Mouse (Mus musculus): Measurements from ENCODE around the gene Hesx1. TPM values are rescaled to one million over a fixed set of nuclear protein-coding genes. Genes with fewer than 3 reads are reported as not detected.

Gene Hesx1
- polyA plus RNA-seq, 1 experiment from 2014 or later, result not detected

GRCm38 (mm10) chr14:26981021-26981420 is 13.2 kb upstream of the Hesx1 start:
- peaks cover 5% of the 10 kb centered on the region; the same call in 1 of the 2 replicates for H3K9me3 ChIP-seq (ENCODE audit: low read length)
- ATAC-seq (no peak), DNase-seq (ENCODE audit: low spot score) (no peak)
- H3K4me3 ChIP-seq (ENCODE audit: low read depth, low read length), result no peak overlapping the region
- no peak overlapping the region for H3K4me2 ChIP-seq (replicated peaks; ENCODE audit: low read depth, low read length)
- no peak overlapping the region for H3K9ac ChIP-seq (replicated peaks; ENCODE audit: low read depth)
- WGBS, result 96% methylated on average over 8 of the region's 8 CpGs
- no peaks in the 10 kb centered on the region for H3K36me3 ChIP-seq (ENCODE audit: insufficient read depth, low read length)
- no peak for TF ChIP-seq CTCF (IDR thresholded peaks at IDR 0.05)
- TF ChIP-seq EP300 (IDR thresholded peaks at IDR 0.05), result no peak
- H3K4me1 ChIP-seq (ENCODE audit: insufficient read depth, low read depth, low read length), result no peaks in the 10 kb centered on the region
- H3K27me3 ChIP-seq (replicated peaks; ENCODE audit: insufficient read depth, low read length), result no peaks in the 10 kb centered on the region
- no peak overlapping the region for H3K27ac ChIP-seq (ENCODE audit: low read length)

- ATAC-seq (no peak), DNase-seq (ENCODE audit: low spot score) (no peak)
- no peaks in the 10 kb centered on the region for H3K27me3 ChIP-seq (replicated peaks; ENCODE audit: insufficient read depth, low read length)
- TF ChIP-seq CTCF (IDR thresholded peaks at IDR 0.05) (peak; percentile 34), EP300 (IDR thresholded peaks at IDR 0.05) (no peak)
- no peak overlapping the region for H3K4me2 ChIP-seq (replicated peaks; ENCODE audit: low read depth, low read length)
- no peaks in the 10 kb centered on the region for H3K4me1 ChIP-seq (ENCODE audit: insufficient read depth, low read depth, low read length)
- no peak overlapping the region for H3K4me3 ChIP-seq (ENCODE audit: low read depth, low read length)
- H3K9ac ChIP-seq (replicated peaks; ENCODE audit: low read depth), result no peak overlapping the region
- no peaks in the 10 kb centered on the region for H3K36me3 ChIP-seq (ENCODE audit: insufficient read depth, low read length)
- H3K27ac ChIP-seq (ENCODE audit: low read length), result no peak overlapping the region
- WGBS, result 69% methylated on average over 5 of the region's 5 CpGs
- peaks cover 5% of the 10 kb centered on the region; the same call in 1 of the 2 replicates for H3K9me3 ChIP-seq (ENCODE audit: low read length)
These were observed 12.6 kb upstream of the Hesx1 start for GRCm38 (mm10) chr14:26981494-26982149.

DNA sequence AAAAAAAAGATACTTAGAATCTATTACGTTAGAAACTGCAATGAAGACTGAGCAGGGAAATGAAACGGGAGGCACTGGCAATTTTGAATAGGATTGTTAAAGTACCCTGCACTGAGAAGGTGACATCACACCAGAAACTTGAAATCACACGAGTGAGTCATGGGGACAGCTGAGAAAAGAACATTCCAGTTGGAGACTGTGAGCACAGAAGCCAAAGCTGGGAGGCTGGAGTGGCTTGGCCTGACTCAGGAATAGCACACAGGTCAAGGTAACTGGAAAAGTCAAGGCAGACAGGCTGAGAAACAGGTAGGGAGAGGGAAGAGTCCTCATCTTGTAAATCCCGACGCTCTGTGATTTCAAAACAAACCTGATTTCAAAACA is 12.1 kb upstream of the Hesx1 start:
- Histone ChIP-seq H3K4me2 (replicated peaks; ENCODE audit: low read depth, low read length) (no peak overlapping the region), H3K27ac (ENCODE audit: low read length) (no peak overlapping the region), H3K27me3 (replicated peaks; ENCODE audit: insufficient read depth, low read length) (no peaks in the 10 kb centered on the region), H3K4me3 (ENCODE audit: low read depth, low read length) (no peak overlapping the region), H3K4me1 (ENCODE audit: insufficient read depth, low read depth, low read length) (no peaks in the 10 kb centered on the region), H3K9me3 (ENCODE audit: low read length) (peaks cover 5% of the 10 kb centered on the region; the same call in 1 of the 2 replicates), H3K9ac (replicated peaks; ENCODE audit: low read depth) (no peak overlapping the region), H3K36me3 (ENCODE audit: insufficient read depth, low read length) (no peaks in the 10 kb centered on the region)
- no peak for TF ChIP-seq EP300 (IDR thresholded peaks at IDR 0.05)
- no peak for TF ChIP-seq CTCF (IDR thresholded peaks at IDR 0.05)
- ATAC-seq (no peak), DNase-seq (ENCODE audit: low spot score) (no peak)
- WGBS, result 64% methylated on average over 5 of the region's 5 CpGs

DNA sequence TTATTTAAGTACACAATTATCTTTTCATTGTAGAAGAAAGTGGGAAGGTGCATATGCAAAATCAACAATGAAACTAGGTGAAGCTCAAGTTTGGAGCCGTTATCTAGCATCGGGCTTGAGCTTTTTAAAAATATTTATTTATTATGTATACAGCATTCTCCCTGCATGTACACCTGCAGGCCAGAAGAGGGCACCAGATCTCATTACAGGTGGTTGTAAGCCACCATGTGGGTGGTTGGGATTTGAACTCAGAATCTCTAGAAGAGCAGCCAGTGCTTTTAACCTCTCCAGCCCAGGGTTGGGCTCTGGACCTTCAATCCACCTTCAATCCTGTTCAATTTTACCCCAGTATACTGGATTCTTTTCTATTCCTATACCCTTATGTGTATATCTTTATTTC is 5.5 kb upstream of the Hesx1 start:
- Histone ChIP-seq H3K9me3 (ENCODE audit: low read length) (no peaks in the 10 kb centered on the region), H3K4me2 (replicated peaks; ENCODE audit: low read depth, low read length) (no peak overlapping the region), H3K27me3 (replicated peaks; ENCODE audit: insufficient read depth, low read length) (no peaks in the 10 kb centered on the region), H3K4me3 (ENCODE audit: low read depth, low read length) (no peak overlapping the region), H3K36me3 (ENCODE audit: insufficient read depth, low read length) (no peaks in the 10 kb centered on the region), H3K4me1 (ENCODE audit: insufficient read depth, low read depth, low read length) (no peaks in the 10 kb centered on the region), H3K27ac (ENCODE audit: low read length) (no peak overlapping the region), H3K9ac (replicated peaks; ENCODE audit: low read depth) (no peak overlapping the region)
- TF ChIP-seq CTCF (IDR thresholded peaks at IDR 0.05) (peak; percentile 57), EP300 (IDR thresholded peaks at IDR 0.05) (no peak)
- ATAC-seq (no peak), DNase-seq (ENCODE audit: low spot score) (no peak)
- 56% methylated on average over 2 of the region's 2 CpGs for WGBS

GRCm38 (mm10) chr14:26991622-26992021 is 2.6 kb upstream of the Hesx1 start:
- Histone ChIP-seq H3K27me3 (replicated peaks; ENCODE audit: insufficient read depth, low read length) (no peaks in the 10 kb centered on the region), H3K4me2 (replicated peaks; ENCODE audit: low read depth, low read length) (no peak overlapping the region)

DNA sequence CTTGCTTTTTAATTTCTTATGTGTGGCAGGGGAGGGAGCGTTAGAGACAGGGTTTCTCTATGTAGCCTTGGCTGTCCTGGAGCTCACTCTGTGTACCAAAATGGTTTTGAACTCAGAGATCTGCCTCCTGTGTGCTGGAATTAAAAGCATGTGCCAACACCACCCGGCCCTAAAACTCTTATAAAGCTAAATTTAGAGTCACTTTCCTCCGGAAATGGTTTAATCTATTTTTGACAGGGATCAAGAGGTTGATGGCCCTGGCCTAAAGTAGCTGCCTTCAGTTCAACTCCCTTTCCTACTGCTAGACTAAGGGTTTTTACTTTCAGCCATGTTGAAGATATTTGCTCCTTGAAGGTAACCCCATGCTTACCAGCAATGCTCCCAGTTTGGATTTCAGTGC is 789 bp upstream of the Hesx1 start:
- Histone ChIP-seq H3K36me3 (ENCODE audit: insufficient read depth, low read length) (no peaks in the 10 kb centered on the region), H3K4me2 (replicated peaks; ENCODE audit: low read depth, low read length) (no peak overlapping the region), H3K4me3 (ENCODE audit: low read depth, low read length) (no peak overlapping the region), H3K27me3 (replicated peaks; ENCODE audit: insufficient read depth, low read length) (no peaks in the 10 kb centered on the region), H3K9me3 (ENCODE audit: low read length) (no peaks in the 10 kb centered on the region), H3K27ac (ENCODE audit: low read length) (no peak overlapping the region), H3K4me1 (ENCODE audit: insufficient read depth, low read depth, low read length) (no peaks in the 10 kb centered on the region), H3K9ac (replicated peaks; ENCODE audit: low read depth) (no peak overlapping the region)
- ATAC-seq (no peak), DNase-seq (ENCODE audit: low spot score) (no peak)
- 36% methylated on average over 3 of the region's 3 CpGs for WGBS
- TF ChIP-seq EP300 (IDR thresholded peaks at IDR 0.05) (no peak), CTCF (IDR thresholded peaks at IDR 0.05) (no peak)

More at GRCm38 (mm10) chr14:26991622-26992021, 2.6 kb upstream of the Hesx1 start:
- Histone ChIP-seq H3K4me3 (ENCODE audit: low read depth, low read length) (no peak overlapping the region), H3K9ac (replicated peaks; ENCODE audit: low read depth) (no peak overlapping the region), H3K36me3 (ENCODE audit: insufficient read depth, low read length) (no peaks in the 10 kb centered on the region), H3K27ac (ENCODE audit: low read length) (no peak overlapping the region), H3K4me1 (ENCODE audit: insufficient read depth, low read depth, low read length) (no peaks in the 10 kb centered on the region), H3K9me3 (ENCODE audit: low read length) (no peaks in the 10 kb centered on the region)
- DNase-seq (ENCODE audit: low spot score) (no peak), ATAC-seq (no peak)
- WGBS, result 77% methylated on average over 18 of the region's 18 CpGs
- TF ChIP-seq CTCF (IDR thresholded peaks at IDR 0.05) (no peak), EP300 (IDR thresholded peaks at IDR 0.05) (no peak)

GRCm38 (mm10) chr14:26996257-26996656 is 2.0 kb downstream of the Hesx1 start:
- DNase-seq (ENCODE audit: low spot score) (no peak), ATAC-seq (no peak)
- Histone ChIP-seq H3K4me2 (replicated peaks; ENCODE audit: low read depth, low read length) (no peak overlapping the region), H3K9me3 (ENCODE audit: low read length) (no peaks in the 10 kb centered on the region), H3K27ac (ENCODE audit: low read length) (no peak overlapping the region), H3K4me1 (ENCODE audit: insufficient read depth, low read depth, low read length) (no peaks in the 10 kb centered on the region), H3K36me3 (ENCODE audit: insufficient read depth, low read length) (no peaks in the 10 kb centered on the region), H3K4me3 (ENCODE audit: low read depth, low read length) (no peak overlapping the region), H3K27me3 (replicated peaks; ENCODE audit: insufficient read depth, low read length) (no peaks in the 10 kb centered on the region), H3K9ac (replicated peaks; ENCODE audit: low read depth) (no peak overlapping the region)
- no peak for TF ChIP-seq CTCF (IDR thresholded peaks at IDR 0.05)
- no peak for TF ChIP-seq EP300 (IDR thresholded peaks at IDR 0.05)

Data from lung, postnatal 0 days (tissue).